Mouse (Mus musculus) hindbrain, embryonic 13.5 days (tissue): ENCODE results near the gene Naa15. TPM values are rescaled to one million over a fixed set of nuclear protein-coding genes. Genes with fewer than 3 reads are reported as not detected.

Experiments used
- ATAC-seq: fragments of 200-750 bp; cut with Nextera tagmentation; 2 replicates; pipeline ENCODE4 v1.8.0; 2017; ENCODE audit warnings: moderate TSS enrichment; ENCODE audit not compliant: low FRiP score
- H3K27ac ChIP-seq: fragments of 300-500 bp; sonication (generic); 2 replicates; pipeline ENCODE4 v1.5.1; 2015; ENCODE audit warnings: inconsistent platforms, mild to moderate bottlenecking, moderate library complexity
- H3K27me3 ChIP-seq: fragments of 300-500 bp; sonication (generic); 2 replicates; pipeline ENCODE4 v1.6.1; 2015; ENCODE audit warnings: mild to moderate bottlenecking, inconsistent platforms
- H3K36me3 ChIP-seq: fragments of 300-500 bp; sonication (generic); 2 replicates; pipeline ENCODE4 v1.6.1; 2015; ENCODE audit warnings: mild to moderate bottlenecking, inconsistent platforms
- H3K4me1 ChIP-seq: fragments of 300-500 bp; sonication (generic); replicated peaks from 2 replicates; pipeline ENCODE4 v1.6.1; 2015; ENCODE audit warnings: inconsistent platforms
- H3K4me2 ChIP-seq: fragments of 300-500 bp; sonication (generic); 2 replicates; pipeline ENCODE4 v1.6.1; 2015; ENCODE audit warnings: inconsistent platforms, mild to moderate bottlenecking, moderate library complexity
- H3K4me3 ChIP-seq: fragments of 300-500 bp; sonication (generic); 2 replicates; pipeline ENCODE4 v1.5.1; 2015; ENCODE audit warnings: mild to moderate bottlenecking, inconsistent platforms
- H3K9ac ChIP-seq: fragments of 300-500 bp; sonication (generic); 2 replicates; pipeline ENCODE4 v1.6.1; 2015; ENCODE audit warnings: mild to moderate bottlenecking, inconsistent platforms
- H3K9me3 ChIP-seq: fragments of 300-500 bp; sonication (generic); 2 replicates; pipeline ENCODE4 v1.6.1; 2016; ENCODE audit warnings: inconsistent platforms
- WGBS: fragments of 180-500 bp; shearing (Covaris S2); methylation state at CpG from one replicate; pipeline ENCODE4 v1.1.7; 2015; 5-methylcytosine and 5-hydroxymethylcytosine counted together
- polyA plus RNA-seq: library from polyadenylated mRNA; unstranded; fragments of >200 nt; fragmentation: Nextera tagmentation; extraction: Ambion mirVana; gene quantifications from 2 replicates; pipeline ENCODE4 v1.2.1, GENCODE M21; 2015

The Naa15 gene
- polyA plus RNA-seq, 1 experiment from 2014 or later: 54.0 TPM

- H3K4me1 ChIP-seq: peaks cover 31% of the 10 kb centered on the region
- H3K4me3 ChIP-seq: peak overlapping the region; percentile 76
- peak overlapping the region; percentile 83 for H3K4me2 ChIP-seq
- peak overlapping the region; percentile 94; the same call in 1 of the 2 replicates for H3K27ac ChIP-seq
- H3K27me3 ChIP-seq: no peaks in the 10 kb centered on the region
- no peak for ATAC-seq
- no peaks in the 10 kb centered on the region; the same call in 1 of the 2 replicates for H3K36me3 ChIP-seq
- peak overlapping the region; percentile 91 for H3K9ac ChIP-seq
- no peaks in the 10 kb centered on the region for H3K9me3 ChIP-seq
- WGBS: 83% methylated on average over 3 of the region's 3 CpGs
Measured at GRCm38 (mm10) chr3:51482781-51483180, 67.8 kb downstream of the Naa15 start.

GRCm38 (mm10) chr3:51483741-51484359 lies 68.9 kb downstream of the Naa15 start, which contains the start of gene Rab33b:
TSS of gene Rab33b (plus strand) at chr3:51483920.
- Histone ChIP-seq H3K9ac (peak within 1 kb of the TSS; percentile 91), H3K4me2 (peak within 1 kb of the TSS; percentile 83), H3K27ac (peak within 1 kb of the TSS; percentile 94), H3K36me3 (no peaks in the 10 kb centered on the region; the same call in 1 of the 2 replicates), H3K4me1 (peaks cover 31% of the 10 kb centered on the region), H3K9me3 (no peaks in the 10 kb centered on the region), H3K4me3 (peak within 1 kb of the TSS; percentile 76), H3K27me3 (no peaks in the 10 kb centered on the region)
- WGBS: under 1% methylated on average over 69 of the region's 70 CpGs
- ATAC-seq: peak; percentile 96

DNA sequence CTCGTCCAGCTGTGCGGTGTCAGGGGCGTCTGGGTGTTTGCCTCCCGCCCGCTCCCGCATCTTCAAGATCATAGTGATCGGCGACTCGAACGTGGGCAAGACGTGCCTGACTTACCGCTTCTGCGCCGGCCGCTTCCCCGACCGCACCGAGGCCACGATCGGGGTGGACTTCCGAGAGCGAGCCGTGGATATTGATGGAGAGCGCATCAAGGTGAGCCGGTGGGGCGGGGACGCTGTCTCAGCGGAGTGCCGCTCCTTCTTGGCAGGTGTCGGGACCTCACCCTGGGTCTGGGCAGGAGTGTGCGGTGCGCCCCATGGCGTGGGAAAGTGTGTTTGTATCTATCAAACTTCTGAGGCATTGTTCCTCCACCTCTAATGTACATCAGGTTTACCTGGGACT lies 69.4 kb downstream of the Naa15 start:
- Histone ChIP-seq H3K9me3 (no peaks in the 10 kb centered on the region), H3K27me3 (no peaks in the 10 kb centered on the region), H3K36me3 (no peaks in the 10 kb centered on the region; the same call in 1 of the 2 replicates), H3K4me1 (peaks cover 31% of the 10 kb centered on the region), H3K4me3 (peak overlapping the region; percentile 76), H3K9ac (peak overlapping the region; percentile 91), H3K27ac (peak overlapping the region; percentile 94), H3K4me2 (peak overlapping the region; percentile 83)
- ATAC-seq: no peak
- under 1% methylated on average over 33 of the region's 33 CpGs for WGBS

DNA sequence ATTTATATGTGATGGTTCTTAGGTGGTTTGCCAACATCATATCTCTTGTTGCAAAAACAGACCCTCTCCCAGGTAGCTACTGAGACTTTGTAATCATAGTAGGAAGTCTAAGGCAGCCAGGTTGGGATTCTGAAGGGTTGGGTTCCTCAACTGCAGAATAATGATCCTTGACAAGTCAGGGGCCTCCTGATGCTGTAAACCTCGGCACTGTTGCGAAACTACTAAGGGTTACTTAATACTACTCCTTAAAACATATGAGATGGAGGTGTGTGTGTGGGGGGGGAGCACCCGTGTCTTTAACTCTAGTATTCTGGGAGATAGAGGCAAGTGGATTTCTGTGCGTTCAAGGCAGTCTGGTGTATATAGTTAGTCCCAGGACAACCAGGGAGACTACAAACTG lies 70.4 kb downstream of the Naa15 start:
- peaks cover 33% of the 10 kb centered on the region for H3K4me1 ChIP-seq
- ATAC-seq: no peak
- no peaks in the 10 kb centered on the region for H3K27me3 ChIP-seq
- no peaks in the 10 kb centered on the region; the same call in 1 of the 2 replicates for H3K36me3 ChIP-seq
- no peaks in the 10 kb centered on the region for H3K9me3 ChIP-seq
- no peak overlapping the region for H3K27ac ChIP-seq
- 80% methylated on average over 4 of the region's 4 CpGs for WGBS
- peak overlapping the region; percentile 83 for H3K4me2 ChIP-seq
- peak overlapping the region; percentile 91 for H3K9ac ChIP-seq
- H3K4me3 ChIP-seq: peak overlapping the region; percentile 76

DNA sequence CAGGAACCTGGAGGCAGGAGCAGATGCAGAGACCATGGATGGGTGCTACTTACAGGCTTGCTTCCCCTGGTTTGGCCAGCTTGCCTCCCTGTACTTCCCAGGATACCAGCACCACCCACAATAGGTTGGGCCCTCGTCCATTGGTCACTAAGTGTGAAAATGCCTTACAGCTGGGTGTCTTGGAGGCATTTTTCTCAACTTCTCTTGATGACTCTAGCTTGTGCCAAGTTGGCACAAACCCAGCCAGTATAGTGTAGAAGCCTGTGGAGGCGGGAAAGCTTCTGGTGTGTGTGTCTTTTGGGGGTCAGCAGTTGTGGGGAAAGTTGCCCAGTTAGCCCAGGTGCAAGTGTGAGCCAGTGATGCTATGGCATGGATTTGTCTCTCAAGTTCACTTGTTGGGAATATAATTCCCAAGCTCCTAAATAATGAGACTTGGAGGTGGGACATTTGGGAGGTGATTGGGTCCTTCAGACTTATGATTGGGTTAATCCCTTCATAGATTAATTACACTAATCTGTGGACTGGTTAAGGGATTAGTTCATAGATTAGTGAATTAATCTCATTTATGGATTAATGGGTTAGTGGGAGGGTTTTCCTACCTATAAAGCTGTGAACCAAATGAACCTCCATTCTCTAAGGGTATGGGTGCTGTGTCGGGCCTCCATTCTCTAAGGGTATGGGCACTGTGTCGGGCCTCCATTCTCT lies 71.7 kb downstream of the Naa15 start:
- 90% methylated on average over 4 of the region's 4 CpGs for WGBS
- peaks cover 33% of the 10 kb centered on the region for H3K4me1 ChIP-seq
- no peak overlapping the region for H3K4me3 ChIP-seq
- H3K27me3 ChIP-seq: no peaks in the 10 kb centered on the region
- no peak overlapping the region for H3K27ac ChIP-seq
- ATAC-seq: no peak
- H3K36me3 ChIP-seq: no peaks in the 10 kb centered on the region; the same call in 1 of the 2 replicates
- H3K9me3 ChIP-seq: no peaks in the 10 kb centered on the region
- no peak overlapping the region for H3K9ac ChIP-seq
- H3K4me2 ChIP-seq: no peak overlapping the region

- Histone ChIP-seq H3K27ac (no peak overlapping the region; the same call in 1 of the 2 replicates), H3K4me2 (no peak overlapping the region), H3K36me3 (peaks cover 18% of the 10 kb centered on the region), H3K9me3 (no peaks in the 10 kb centered on the region), H3K9ac (no peak overlapping the region), H3K27me3 (no peaks in the 10 kb centered on the region), H3K4me3 (no peak overlapping the region), H3K4me1 (peaks cover 19% of the 10 kb centered on the region)
- ATAC-seq: no peak
- WGBS: 80% methylated on average over 7 of the region's 7 CpGs
Measured at GRCm38 (mm10) chr3:51490088-51490753, 75.3 kb downstream of the Naa15 start.

DNA sequence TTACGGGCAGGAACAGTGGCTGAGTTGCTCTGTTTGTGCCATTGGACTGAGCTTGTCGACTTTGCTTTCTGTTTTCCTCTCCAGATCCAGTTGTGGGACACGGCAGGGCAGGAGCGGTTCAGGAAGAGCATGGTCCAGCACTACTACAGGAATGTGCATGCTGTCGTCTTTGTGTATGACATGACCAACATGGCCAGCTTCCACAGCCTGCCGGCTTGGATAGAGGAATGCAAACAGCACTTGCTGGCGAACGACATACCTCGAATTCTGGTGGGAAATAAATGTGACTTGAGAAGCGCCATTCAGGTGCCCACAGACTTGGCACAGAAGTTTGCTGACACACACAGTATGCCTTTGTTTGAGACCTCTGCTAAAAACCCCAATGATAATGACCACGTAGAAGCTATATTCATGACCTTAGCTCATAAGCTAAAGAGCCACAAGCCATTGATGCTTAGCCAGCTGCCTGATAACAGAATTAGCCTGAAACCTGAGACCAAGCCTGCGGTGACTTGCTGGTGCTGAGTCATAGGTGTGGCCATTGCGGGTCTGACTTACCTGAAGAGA lies 78.4 kb downstream of the Naa15 start:
- H3K9me3 ChIP-seq: no peaks in the 10 kb centered on the region
- H3K4me3 ChIP-seq: no peak overlapping the region
- 93% methylated on average over 13 of the region's 13 CpGs for whole genome bisulfite sequencing
- peaks cover 30% of the 10 kb centered on the region for H3K36me3 ChIP-seq
- 0 out of 2 replicates have a peak, but pooled peaks cover 2% of the 10 kb centered on the region for H3K4me1 ChIP-seq
- H3K4me2 ChIP-seq: no peak overlapping the region
- no peaks in the 10 kb centered on the region for H3K27me3 ChIP-seq
- H3K9ac ChIP-seq: no peak overlapping the region
- H3K27ac ChIP-seq: no peak overlapping the region
- no peak for ATAC-seq

- Histone ChIP-seq H3K27ac (no peak overlapping the region), H3K9ac (no peak overlapping the region), H3K4me2 (no peak overlapping the region), H3K9me3 (no peaks in the 10 kb centered on the region), H3K27me3 (no peaks in the 10 kb centered on the region), H3K4me1 (0 out of 2 replicates have a peak, but pooled peaks cover 2% of the 10 kb centered on the region), H3K36me3 (peaks cover 30% of the 10 kb centered on the region), H3K4me3 (no peak overlapping the region)
- ATAC-seq: no peak
- WGBS: 93% methylated on average over 2 of the region's 2 CpGs
Measured at GRCm38 (mm10) chr3:51494466-51494865, 79.5 kb downstream of the Naa15 start.

- Histone ChIP-seq H3K4me2 (no peak overlapping the region), H3K9me3 (no peaks in the 10 kb centered on the region), H3K36me3 (peaks cover 30% of the 10 kb centered on the region), H3K4me1 (no peaks in the 10 kb centered on the region), H3K9ac (no peak overlapping the region), H3K4me3 (no peak overlapping the region), H3K27ac (no peak overlapping the region), H3K27me3 (no peaks in the 10 kb centered on the region)
- WGBS: 95% methylated on average over 9 of the region's 9 CpGs
- ATAC-seq: no peak
Measured at GRCm38 (mm10) chr3:51495646-51496045, 80.7 kb downstream of the Naa15 start.

GRCm38 (mm10) chr3:51497978-51498377 lies 83.0 kb downstream of the Naa15 start:
- Histone ChIP-seq H3K9ac (no peak overlapping the region), H3K27me3 (no peaks in the 10 kb centered on the region), H3K27ac (no peak overlapping the region), H3K9me3 (no peaks in the 10 kb centered on the region), H3K4me1 (0 out of 2 replicates have a peak, but pooled peaks cover 3% of the 10 kb centered on the region), H3K4me2 (no peak overlapping the region), H3K36me3 (peaks cover 29% of the 10 kb centered on the region), H3K4me3 (no peak overlapping the region)
- ATAC-seq: no peak
- WGBS: 100% methylated on average over 1 of the region's 1 CpGs

GRCm38 (mm10) chr3:51498659-51499058 lies 83.7 kb downstream of the Naa15 start:
- H3K36me3 ChIP-seq: peaks cover 22% of the 10 kb centered on the region
- 0 out of 2 replicates have a peak, but pooled peaks cover 3% of the 10 kb centered on the region for H3K4me1 ChIP-seq
- ATAC-seq: no peak
- 85% methylated on average over 5 of the region's 5 CpGs for WGBS
- H3K4me3 ChIP-seq: no peak overlapping the region
- H3K27me3 ChIP-seq: no peaks in the 10 kb centered on the region
- no peak overlapping the region for H3K9ac ChIP-seq
- no peaks in the 10 kb centered on the region for H3K9me3 ChIP-seq
- no peak overlapping the region for H3K4me2 ChIP-seq
- no peak overlapping the region for H3K27ac ChIP-seq

- H3K9me3 ChIP-seq: no peaks in the 10 kb centered on the region
- H3K4me2 ChIP-seq: no peak overlapping the region
- peaks cover 9% of the 10 kb centered on the region for H3K4me1 ChIP-seq
- ATAC-seq: no peak
- H3K27ac ChIP-seq: no peak overlapping the region
- no peak overlapping the region for H3K4me3 ChIP-seq
- WGBS: 96% methylated on average over 4 of the region's 4 CpGs
- peaks cover 16% of the 10 kb centered on the region for H3K36me3 ChIP-seq
- H3K9ac ChIP-seq: no peak overlapping the region
- no peaks in the 10 kb centered on the region for H3K27me3 ChIP-seq
Measured at GRCm38 (mm10) chr3:51499876-51500275, 84.9 kb downstream of the Naa15 start.
